ENCODE assay signal across 10 mouse cellular contexts in the genomic region with DNA sequence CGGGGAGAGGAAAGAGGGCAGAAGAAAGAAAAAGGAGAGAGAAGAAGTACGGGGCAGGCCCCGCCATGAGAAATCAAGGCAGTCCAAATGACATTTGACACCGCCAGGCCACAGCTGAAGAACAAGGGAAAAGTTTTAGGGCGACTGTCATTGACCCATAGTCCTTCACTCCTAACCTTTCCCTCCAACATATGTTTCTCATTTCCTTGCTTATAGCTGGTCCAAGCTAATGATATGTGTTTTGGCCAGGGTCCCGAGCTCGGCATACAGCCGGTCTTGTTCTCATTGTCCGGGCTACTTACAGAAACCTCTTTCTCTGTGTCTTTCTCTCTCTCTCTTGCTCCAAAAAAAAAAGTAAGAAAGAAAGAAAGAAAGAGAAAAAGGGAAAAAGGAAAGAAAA.
DNase-seq lines count a peak whose midpoint lies in the region; ATAC-seq and TF ChIP-seq lines count a peak whose summit lies in the region.
"Had no signal": no experiment of that assay in that cellular context is flagged by ENCODE, and none has a peak within 500 bp of the region (broad histone marks: within the 10 kb centered on the region; RNA-seq: fewer than 3 reads in every experiment).

No protein-coding gene starts in this region.

- H3K9ac ChIP-seq in hindbrain, embryonic 14.5 days: no peak overlapping the region
- no peak overlapping the region for H3K9ac ChIP-seq in hindbrain, embryonic 11.5 days (ENCODE audit: low read depth, low read length)
- H3K9ac ChIP-seq in CH12.LX (ENCODE audit: insufficient read depth, low read depth): no peak overlapping the region
- H3K9ac ChIP-seq in intestine, embryonic 16.5 days (ENCODE audit: low read depth, low read length): no peak overlapping the region
- no peak overlapping the region for H3K9ac ChIP-seq in liver, embryonic 11.5 days (ENCODE audit: low read depth, low read length)

- no peak overlapping the region for H3K27ac ChIP-seq in hindbrain, embryonic 14.5 days
- no peak overlapping the region for H3K27ac ChIP-seq in hindbrain, embryonic 11.5 days (ENCODE audit: low read depth, low read length)
- H3K27ac ChIP-seq in CH12.LX (ENCODE audit: insufficient read depth, low read depth): no peak overlapping the region
- H3K27ac ChIP-seq in intestine, embryonic 16.5 days (ENCODE audit: low read length): peak overlapping the region; percentile 45; the same call in 1 of the 2 replicates
- no peak overlapping the region for H3K27ac ChIP-seq in liver, embryonic 11.5 days (ENCODE audit: low read depth, low read length)

- TF ChIP-seq CTCF in CH12.LX (conservative IDR thresholded peaks at IDR 0.05 in 1 of 2, IDR thresholded peaks at IDR 0.05 in 1 of 2; ENCODE audit: low read depth in 2 of 2, low read length in 2 of 2): no peak

- TF ChIP-seq RAD21 in CH12.LX (IDR thresholded peaks at IDR 0.05; ENCODE audit: low read depth, low read length): no peak

- in situ Hi-C loops in CH12.LX (cut with MboI; ENCODE audit: low pct_ligation_motif_present, low pct_unique_long_range_greater_than_20kb, low sequenced_read_pairs): loop anchor here (25.0 kb wide), 1 partner anchor 318 kb away; no protein-coding TSS in a partner anchor

- dilution Hi-C loops in CH12.LX (cut with MboI; ENCODE audit: extremely low pct_ligation_motif_present, extremely low pct_unique_long_range_greater_than_20kb, low sequenced_read_pairs): no loop called here

- no peaks in the 10 kb centered on the region for H3K79me2 ChIP-seq in CH12.LX (replicated peaks; ENCODE audit: control insufficient read depth, extremely low read depth, insufficient read depth, poor library complexity, severe bottlenecking)

- 43% methylated on average over 9 of the region's 9 CpGs for WGBS in hindbrain, embryonic 14.5 days
- 47% methylated on average over 9 of the region's 9 CpGs for WGBS in hindbrain, embryonic 11.5 days
- 43% methylated on average over 9 of the region's 9 CpGs for WGBS in intestine, embryonic 16.5 days
- 72% methylated on average over 9 of the region's 9 CpGs for WGBS in liver, embryonic 11.5 days

- TF ChIP-seq POLR2A in CH12.LX (IDR thresholded peaks at IDR 0.05; ENCODE audit: low read depth, low read length): no peak

- no peaks in the 10 kb centered on the region for H3K36me3 ChIP-seq in hindbrain, embryonic 14.5 days (replicated peaks; ENCODE audit: control insufficient read depth, insufficient read depth)
- H3K36me3 ChIP-seq in hindbrain, embryonic 11.5 days (ENCODE audit: control insufficient read depth, insufficient read depth, low read length): no peaks in the 10 kb centered on the region
- no peaks in the 10 kb centered on the region for H3K36me3 ChIP-seq in CH12.LX (replicated peaks in 1 of 2; ENCODE audit: control insufficient read depth in 1 of 2, insufficient read depth in 1 of 2, low read length in 1 of 2)
- no peaks in the 10 kb centered on the region for H3K36me3 ChIP-seq in intestine, embryonic 16.5 days (ENCODE audit: control insufficient read depth, insufficient read depth, low read length)
- H3K36me3 ChIP-seq in liver, embryonic 11.5 days (ENCODE audit: control insufficient read depth, insufficient read depth, low read length): no peaks in the 10 kb centered on the region

- no peaks in the 10 kb centered on the region for H3K9me3 ChIP-seq in hindbrain, embryonic 14.5 days (ENCODE audit: control insufficient read depth, low read length)
- H3K9me3 ChIP-seq in hindbrain, embryonic 11.5 days (ENCODE audit: control insufficient read depth, low read length): no peaks in the 10 kb centered on the region
- H3K9me3 ChIP-seq in CH12.LX (replicated peaks; ENCODE audit: low read length): no peaks in the 10 kb centered on the region
- no peaks in the 10 kb centered on the region for H3K9me3 ChIP-seq in intestine, embryonic 16.5 days (ENCODE audit: control insufficient read depth, low read length)
- no peaks in the 10 kb centered on the region for H3K9me3 ChIP-seq in liver, embryonic 11.5 days (ENCODE audit: control insufficient read depth, low read length)

- peak; percentile 51 for DNase-seq in hindbrain, embryonic 14.5 days (ENCODE audit: low spot score)
- no peak for DNase-seq in hindbrain, embryonic 11.5 days (ENCODE audit: low spot score)
- DNase-seq in CH12.LX (ENCODE audit: extremely low read depth) (no peak), R1 (ENCODE audit: low read depth, low spot score) (peak; percentile 38)
- DNase-seq in liver, embryonic 11.5 days (ENCODE audit: low spot score): no peak
- DNase-seq: layer of hippocampus, postnatal 36 days; spleen, adult 18-20 months had no signal

- H3K4me2 ChIP-seq in hindbrain, embryonic 14.5 days (replicated peaks): no peak overlapping the region
- no peak overlapping the region for H3K4me2 ChIP-seq in hindbrain, embryonic 11.5 days (replicated peaks; ENCODE audit: low read depth, low read length)
- H3K4me2 ChIP-seq in CH12.LX (ENCODE audit: insufficient read depth, low read depth, poor library complexity, severe bottlenecking): peak overlapping the region; percentile 69
- H3K4me2 ChIP-seq in intestine, embryonic 16.5 days (ENCODE audit: low read depth, low read length): no peak overlapping the region
- H3K4me2 ChIP-seq in liver, embryonic 11.5 days: no peak overlapping the region

- H3K4me1 ChIP-seq in hindbrain, embryonic 14.5 days (replicated peaks; ENCODE audit: control insufficient read depth, insufficient read depth, low read length): peaks cover 7% of the 10 kb centered on the region; the same call in 1 of the 2 replicates
- peaks cover 12% of the 10 kb centered on the region for H3K4me1 ChIP-seq in hindbrain, embryonic 11.5 days (replicated peaks; ENCODE audit: control insufficient read depth, insufficient read depth, low read length)
- peaks cover 23 to 41% of the 10 kb centered on the region in 2 experiments for H3K4me1 ChIP-seq in CH12.LX (ENCODE audit: control insufficient read depth in 1 of 2, insufficient read depth in 2 of 2)
- peaks cover 26% of the 10 kb centered on the region for H3K4me1 ChIP-seq in intestine, embryonic 16.5 days (ENCODE audit: control insufficient read depth, insufficient read depth, low read length)
- peaks cover 11% of the 10 kb centered on the region for H3K4me1 ChIP-seq in liver, embryonic 11.5 days (replicated peaks; ENCODE audit: control insufficient read depth, insufficient read depth, low read length)

- no peak overlapping the region for H3K4me3 ChIP-seq in hindbrain, embryonic 14.5 days (replicated peaks; ENCODE audit: low read length)
- H3K4me3 ChIP-seq in hindbrain, embryonic 11.5 days (ENCODE audit: low read depth, low read length): no peak overlapping the region
- no peak overlapping the region for H3K4me3 ChIP-seq in CH12.LX (replicated peaks in 1 of 3; ENCODE audit: low read depth in 2 of 3, low read length in 2 of 3, poor library complexity in 1 of 3)
- H3K4me3 ChIP-seq in intestine, embryonic 16.5 days (ENCODE audit: low read length): no peak overlapping the region
- H3K4me3 ChIP-seq in liver, embryonic 11.5 days (ENCODE audit: low read depth, low read length): no peak overlapping the region

- ATAC-seq in hindbrain, embryonic 14.5 days (ENCODE audit: low FRiP score): no peak
- ATAC-seq in hindbrain, embryonic 11.5 days (ENCODE audit: low FRiP score): no peak
- no peak for ATAC-seq in intestine, embryonic 16.5 days
- no peak for ATAC-seq in liver, embryonic 11.5 days (replicated peaks; ENCODE audit: low FRiP score)
- ATAC-seq in megakaryocyte progenitor cell, adult 5-6 weeks (replicated peaks; ENCODE audit: poor library complexity): no peak
- ATAC-seq: Patski had no signal

- no peak for TF ChIP-seq EP300 in CH12.LX (IDR thresholded peaks at IDR 0.05; ENCODE audit: low read length)

- 0 out of 2 replicates have a peak, but pooled peaks cover 3% of the 10 kb centered on the region for H3K27me3 ChIP-seq in hindbrain, embryonic 14.5 days (ENCODE audit: control insufficient read depth, insufficient read depth, low read length)
- no peaks in the 10 kb centered on the region for H3K27me3 ChIP-seq in hindbrain, embryonic 11.5 days (ENCODE audit: control insufficient read depth, insufficient read depth, low read length)
- H3K27me3 ChIP-seq in CH12.LX (replicated peaks): no peaks in the 10 kb centered on the region
- no peaks in the 10 kb centered on the region for H3K27me3 ChIP-seq in intestine, embryonic 16.5 days (replicated peaks; ENCODE audit: control insufficient read depth, insufficient read depth, low read length)
- H3K27me3 ChIP-seq in liver, embryonic 11.5 days (replicated peaks; ENCODE audit: control insufficient read depth, insufficient read depth, low read length): no peaks in the 10 kb centered on the region
- H3K27me3 ChIP-seq: Patski had no signal

TF ChIP-seq in CH12.LX, 34 proteins besides CTCF, POLR2A, EP300 and RAD21:
- no peak for TF ChIP-seq RCOR1 (conservative IDR thresholded peaks at IDR 0.05; ENCODE audit: low read depth, low read length)
- peak; percentile 49 for TF ChIP-seq ZNF384 (IDR thresholded peaks at IDR 0.05; ENCODE audit: low read depth, low read length)
- TF ChIP-seq SIN3A (IDR thresholded peaks at IDR 0.05; ENCODE audit: low read length): 0 out of 2 replicates have a peak, but pooled peaks have one; percentile 28

Comparison
In these comparisons a context has a peak if more than half of its experiments do, and no peak if none do; other contexts are left out.
1. DNase-seq: peak in hindbrain, embryonic 14.5 days (single experiment) and R1 (single experiment); none in hindbrain, embryonic 11.5 days (single experiment), CH12.LX (single experiment) and liver, embryonic 11.5 days (single experiment).